Mouse (Mus musculus) brain, embryonic 14.5 days (tissue): ENCODE results near the gene Ctnnd1.

ENCODE experiments used
- CTCF ChIP-seq: fragments of 200-500 bp; IDR thresholded peaks from 2 replicates; pipeline ENCODE4 v1.5.1; 2012; ENCODE audit warnings: inconsistent platforms, mild to moderate bottlenecking, moderate library complexity, borderline replicate concordance; ENCODE audit not compliant: insufficient read depth, insufficient read length; ENCODE audit errors: extremely low read depth
- POLR2A ChIP-seq: fragments of 200-500 bp; IDR thresholded peaks from 2 replicates; pipeline ENCODE4 v1.6.1; 2012; ENCODE audit warnings: mild to moderate bottlenecking, inconsistent platforms, borderline replicate concordance; ENCODE audit not compliant: poor library complexity, insufficient read depth, insufficient read length, severe bottlenecking; ENCODE audit errors: extremely low read depth

GRCm38 (mm10) chr2:84655864-84656263, 5.3 kb upstream of the Ctnnd1 start:
- TF ChIP-seq POLR2A (no peak), CTCF (no peak)
